Mouse (Mus musculus) neural tube, embryonic 12.5 days (tissue): ENCODE results near the gene Arap1. TPM values are rescaled to one million over a fixed set of nuclear protein-coding genes. Genes with fewer than 3 reads are reported as not detected.
A peak's percentile ranks its signal among the peaks of the same experiment; 100 is the strongest.

ENCODE experiments used
- ATAC-seq: fragments of 200-750 bp; cut with Nextera tagmentation; 2 replicates; pipeline ENCODE4 v1.8.0; 2017; ENCODE audit warnings: low read depth, mild to moderate bottlenecking, moderate TSS enrichment, moderate library complexity; ENCODE audit not compliant: low FRiP score
- H3K27ac ChIP-seq: fragments of 300-500 bp; sonication (generic); 2 replicates; pipeline ENCODE4 v1.5.1; 2016
- H3K27me3 ChIP-seq: fragments of 300-500 bp; sonication (generic); replicated peaks from 2 replicates; pipeline ENCODE4 v1.6.1; 2016; ENCODE audit warnings: mild to moderate bottlenecking
- H3K36me3 ChIP-seq: fragments of 300-500 bp; sonication (generic); 2 replicates; pipeline ENCODE4 v1.6.1; 2016; ENCODE audit warnings: mild to moderate bottlenecking
- H3K4me1 ChIP-seq: fragments of 300-500 bp; sonication (generic); 2 replicates; pipeline ENCODE4 v1.6.1; 2016
- H3K4me2 ChIP-seq: fragments of 300-500 bp; sonication (generic); replicated peaks from 2 replicates; pipeline ENCODE4 v1.6.1; 2016; ENCODE audit warnings: mild to moderate bottlenecking
- H3K4me3 ChIP-seq: fragments of 300-500 bp; sonication (generic); 2 replicates; pipeline ENCODE4 v1.5.1; 2016
- H3K9ac ChIP-seq: fragments of 300-500 bp; sonication (generic); 2 replicates; pipeline ENCODE4 v1.6.1; 2016; ENCODE audit warnings: mild to moderate bottlenecking
- H3K9me3 ChIP-seq: fragments of 300-500 bp; sonication (generic); 2 replicates; pipeline ENCODE4 v1.6.1; 2016; ENCODE audit warnings: mild to moderate bottlenecking
- WGBS: fragments of 180-500 bp; shearing (Covaris S2); methylation state at CpG from one replicate; pipeline ENCODE4 v1.1.7; 2016; 5-methylcytosine and 5-hydroxymethylcytosine counted together
- polyA plus RNA-seq: library from polyadenylated mRNA; unstranded; fragments of >200 nt; fragmentation: Nextera tagmentation; extraction: Ambion mirVana; gene quantifications from 2 replicates; pipeline ENCODE4 v1.2.1, GENCODE M21; 2016

Arap1 gene
- polyA plus RNA-seq, 1 experiment from 2014 or later, result 13.7 TPM

DNA sequence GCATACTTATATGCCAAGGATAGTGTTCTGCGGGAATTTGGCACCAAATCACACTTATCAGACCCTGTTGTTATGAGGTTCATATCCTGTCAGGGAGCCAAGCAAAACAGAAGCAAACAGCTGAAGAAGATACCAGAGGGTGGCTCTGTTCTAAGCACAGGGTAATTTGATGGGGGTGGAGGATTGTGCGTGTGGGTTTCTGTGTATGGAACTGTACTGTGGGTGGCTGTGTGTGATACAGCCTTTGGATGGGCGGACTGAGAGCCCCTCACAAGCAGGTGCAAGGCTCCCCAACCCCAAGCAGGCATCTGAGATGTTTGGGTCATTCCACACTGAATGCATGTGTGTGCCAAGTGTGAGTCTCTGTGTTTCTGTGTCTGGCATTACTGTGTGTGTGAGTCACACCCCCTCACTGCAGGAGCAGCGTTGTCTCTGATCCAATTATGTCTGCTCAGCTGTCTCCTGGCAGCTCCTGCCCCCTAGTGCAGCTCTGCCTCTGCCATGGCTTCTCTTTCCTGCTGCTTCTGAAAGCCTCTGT is 19.2 kb upstream of the Arap1 start:
- WGBS, result 71% methylated on average over 4 of the region's 4 CpGs

DNA sequence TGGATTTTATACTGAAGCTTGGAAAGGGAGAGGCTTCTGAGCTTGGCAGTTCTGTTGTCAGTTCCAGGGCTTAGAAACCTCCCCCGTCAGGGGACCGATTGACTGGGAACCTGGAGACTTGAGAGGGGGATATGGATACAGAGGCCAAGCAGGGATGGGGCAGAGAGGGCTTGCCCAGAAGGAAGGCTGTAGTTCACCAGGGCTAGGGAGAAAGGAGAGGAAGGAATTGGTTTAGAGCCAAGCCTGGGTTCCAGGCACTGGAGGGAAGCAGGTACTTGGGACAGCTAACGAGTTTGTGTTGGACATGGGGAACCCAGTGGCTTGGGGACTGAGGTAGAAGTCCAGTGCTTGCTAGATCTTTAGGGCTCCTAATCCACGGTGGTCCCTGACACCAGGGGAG is 18.3 kb upstream of the Arap1 start:
- WGBS, result 82% methylated on average over 4 of the region's 4 CpGs
- Histone ChIP-seq H3K4me2 (no peak overlapping the region), H3K27ac (no peak overlapping the region), H3K9me3 (no peaks in the 10 kb centered on the region), H3K36me3 (no peaks in the 10 kb centered on the region), H3K27me3 (no peaks in the 10 kb centered on the region), H3K4me3 (no peak overlapping the region), H3K4me1 (peaks cover 5% of the 10 kb centered on the region; the same call in 1 of the 2 replicates), H3K9ac (no peak overlapping the region)
- ATAC-seq, result no peak

More for the DNA sequence above, 19.2 kb upstream of the Arap1 start:
- Histone ChIP-seq H3K9ac (0 out of 2 replicates have a peak overlapping the region, but pooled peaks have one; percentile 3), H3K9me3 (no peaks in the 10 kb centered on the region), H3K4me3 (no peak overlapping the region), H3K4me1 (peaks cover 5% of the 10 kb centered on the region; the same call in 1 of the 2 replicates), H3K27ac (no peak overlapping the region), H3K36me3 (no peaks in the 10 kb centered on the region), H3K27me3 (peaks cover 3% of the 10 kb centered on the region; the same call in 1 of the 2 replicates), H3K4me2 (no peak overlapping the region)
- ATAC-seq, result no peak

DNA sequence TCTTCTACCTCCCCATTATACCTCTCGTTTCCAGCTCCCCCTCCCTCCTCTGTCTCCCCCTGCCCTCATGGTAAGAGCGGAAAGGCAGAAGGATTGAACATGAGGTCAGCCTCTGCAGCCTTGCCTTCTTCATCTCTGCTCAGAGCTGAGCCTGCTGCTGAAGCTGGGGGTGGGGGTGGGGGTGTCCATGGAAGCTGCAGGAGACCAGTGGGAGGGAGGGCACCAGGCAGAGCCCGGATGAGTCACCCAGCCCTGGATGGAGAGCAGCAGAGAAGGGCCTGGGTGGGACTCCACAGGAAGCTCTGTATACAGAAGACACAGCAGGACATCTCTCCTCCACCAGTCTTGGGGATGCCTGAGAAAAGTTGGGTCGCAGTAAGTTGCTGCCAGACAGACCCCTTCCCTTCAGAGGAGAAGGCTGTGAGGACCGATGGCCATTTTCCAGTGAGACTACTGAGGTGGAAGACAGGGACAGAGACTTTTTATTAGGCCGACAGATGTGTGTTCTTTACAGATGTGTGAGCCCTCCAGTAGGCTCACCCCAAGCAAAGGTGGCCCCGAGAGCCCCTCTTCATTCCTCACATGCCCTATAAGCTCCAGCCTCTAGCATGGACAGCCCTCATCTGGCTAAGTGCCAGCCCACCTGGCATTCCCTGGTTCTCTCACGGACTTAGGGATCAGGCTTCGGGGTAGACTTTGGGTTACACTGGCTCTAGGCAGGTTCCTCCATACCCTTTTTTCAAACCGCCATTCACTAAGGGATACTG is 17.6 kb upstream of the Arap1 start:
- Histone ChIP-seq H3K9ac (peak overlapping the region; percentile 22; the same call in 1 of the 2 replicates), H3K9me3 (no peaks in the 10 kb centered on the region), H3K36me3 (no peaks in the 10 kb centered on the region), H3K4me3 (no peak overlapping the region), H3K4me2 (no peak overlapping the region), H3K4me1 (peaks cover 5% of the 10 kb centered on the region; the same call in 1 of the 2 replicates), H3K27me3 (no peaks in the 10 kb centered on the region), H3K27ac (no peak overlapping the region)
- 73% methylated on average over 10 of the region's 10 CpGs for WGBS
- ATAC-seq, result no peak

DNA sequence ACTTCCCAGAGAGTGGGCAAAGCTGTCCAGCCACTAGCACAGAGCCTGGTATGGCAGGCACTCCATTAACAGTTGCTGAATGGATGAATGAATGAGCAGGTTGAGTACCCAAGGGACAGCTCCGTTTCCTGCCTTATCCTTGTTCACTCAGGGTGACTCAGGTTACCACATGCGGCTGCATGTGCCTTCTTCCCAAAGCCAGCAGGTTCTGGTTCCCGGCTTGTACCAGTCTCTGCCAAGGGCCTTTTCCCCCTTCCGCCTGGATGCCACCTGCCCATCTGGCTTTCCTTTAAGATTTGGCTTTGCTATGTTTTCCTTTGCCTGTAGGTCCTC is 17.1 kb upstream of the Arap1 start:
- H3K9me3 ChIP-seq, result no peaks in the 10 kb centered on the region
- no peak for ATAC-seq
- H3K4me1 ChIP-seq, result peaks cover 5% of the 10 kb centered on the region; the same call in 1 of the 2 replicates
- H3K9ac ChIP-seq, result no peak overlapping the region
- no peak overlapping the region for H3K27ac ChIP-seq
- no peaks in the 10 kb centered on the region for H3K27me3 ChIP-seq
- 87% methylated on average over 4 of the region's 4 CpGs for WGBS
- no peak overlapping the region for H3K4me3 ChIP-seq
- H3K4me2 ChIP-seq, result no peak overlapping the region
- no peaks in the 10 kb centered on the region for H3K36me3 ChIP-seq

DNA sequence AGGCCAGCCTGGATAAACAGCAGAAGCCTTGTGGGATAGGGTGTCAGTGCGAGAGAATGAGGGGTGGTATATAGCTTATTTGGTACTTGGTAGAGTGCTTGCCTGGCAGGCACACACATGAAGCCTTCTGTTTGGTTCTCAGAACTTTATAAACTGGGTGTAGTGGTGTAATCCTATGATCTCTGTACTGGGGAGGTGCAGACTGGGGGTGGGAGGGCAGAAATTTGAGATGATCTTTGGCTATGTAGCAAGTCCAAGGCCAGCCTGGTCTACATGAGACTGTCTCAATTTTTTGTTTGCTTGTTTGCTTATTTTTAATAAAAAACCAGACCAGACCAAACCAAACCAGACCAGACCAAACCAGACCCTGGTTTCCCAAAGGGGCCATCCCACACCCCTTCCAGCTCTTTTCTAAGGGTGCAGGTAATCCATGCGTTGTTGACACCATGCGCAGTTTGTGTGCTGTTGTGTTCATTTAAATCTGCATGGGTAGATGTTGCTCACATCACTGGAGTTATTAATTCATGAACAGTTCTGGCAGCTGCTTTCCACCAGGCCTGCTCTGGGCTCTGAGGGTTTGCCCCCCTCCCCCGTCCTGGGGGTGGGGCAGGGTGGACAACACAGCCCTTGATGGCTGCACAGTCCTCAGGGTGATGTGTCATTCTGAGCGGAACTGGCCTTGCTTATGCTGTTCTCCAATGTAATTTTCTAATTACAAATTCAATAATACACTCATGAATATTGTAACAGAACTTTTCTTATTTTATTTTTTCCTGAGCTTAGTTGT is 15.6 kb upstream of the Arap1 start:
- no peak for ATAC-seq

DNA sequence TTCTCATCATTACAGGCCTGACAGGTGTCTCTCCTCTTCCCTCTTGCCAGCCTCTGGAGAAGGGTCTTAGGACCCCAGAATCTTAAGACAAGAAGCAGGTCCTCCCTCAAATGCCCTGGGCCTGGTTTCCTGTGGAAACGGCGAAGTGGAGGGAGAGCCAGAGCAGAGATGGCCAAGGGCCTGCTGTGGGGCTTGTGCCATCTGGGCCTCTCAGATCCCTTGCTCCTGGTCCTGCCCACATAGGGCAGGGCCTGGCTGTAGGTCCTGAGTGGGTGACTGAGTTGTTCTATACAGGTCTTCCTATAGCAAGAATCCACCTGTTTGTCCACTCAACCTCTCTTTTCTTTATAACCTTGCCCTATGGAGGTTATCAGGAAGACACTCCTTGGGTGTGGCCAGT is 12.6 kb upstream of the Arap1 start:
- ATAC-seq, result no peak
- Histone ChIP-seq H3K27me3 (no peaks in the 10 kb centered on the region), H3K27ac (no peak overlapping the region), H3K9me3 (no peaks in the 10 kb centered on the region), H3K4me3 (no peak overlapping the region), H3K4me2 (no peak overlapping the region), H3K36me3 (no peaks in the 10 kb centered on the region), H3K4me1 (no peaks in the 10 kb centered on the region), H3K9ac (no peak overlapping the region)
- WGBS, result 95% methylated on average over 2 of the region's 2 CpGs

More for the DNA sequence above, 15.6 kb upstream of the Arap1 start:
- Histone ChIP-seq H3K4me2 (no peak overlapping the region), H3K9ac (no peak overlapping the region), H3K27ac (no peak overlapping the region), H3K36me3 (no peaks in the 10 kb centered on the region), H3K27me3 (no peaks in the 10 kb centered on the region), H3K4me3 (no peak overlapping the region), H3K9me3 (no peaks in the 10 kb centered on the region), H3K4me1 (peaks cover 5% of the 10 kb centered on the region; the same call in 1 of the 2 replicates)
- 88% methylated on average over 5 of the region's 5 CpGs for WGBS

DNA sequence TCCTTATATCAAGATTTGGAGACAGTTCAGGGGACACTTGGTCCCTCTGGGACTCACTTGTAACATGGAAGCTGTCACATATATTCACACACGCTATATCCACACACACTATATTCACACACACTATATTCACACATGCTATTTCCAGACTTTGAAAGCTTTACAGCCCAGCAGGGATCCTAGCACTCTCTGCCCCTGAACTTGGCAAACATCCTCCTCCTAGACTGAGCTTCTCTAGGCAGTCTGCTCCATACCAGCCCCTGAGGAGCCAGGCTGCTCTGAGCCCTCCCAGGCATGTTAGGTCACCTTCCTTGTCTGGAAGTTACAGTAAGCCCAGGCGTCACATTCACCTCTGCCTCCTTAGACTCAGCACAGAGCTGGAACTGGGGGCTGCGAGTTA is 11.2 kb upstream of the Arap1 start:
- H3K4me2 ChIP-seq, result no peak overlapping the region
- WGBS, result 85% methylated on average over 3 of the region's 3 CpGs
- H3K27me3 ChIP-seq, result no peaks in the 10 kb centered on the region
- H3K4me3 ChIP-seq, result no peak overlapping the region
- H3K9me3 ChIP-seq, result no peaks in the 10 kb centered on the region
- no peaks in the 10 kb centered on the region for H3K36me3 ChIP-seq
- no peaks in the 10 kb centered on the region for H3K4me1 ChIP-seq
- ATAC-seq, result no peak
- no peak overlapping the region for H3K9ac ChIP-seq
- no peak overlapping the region for H3K27ac ChIP-seq

DNA sequence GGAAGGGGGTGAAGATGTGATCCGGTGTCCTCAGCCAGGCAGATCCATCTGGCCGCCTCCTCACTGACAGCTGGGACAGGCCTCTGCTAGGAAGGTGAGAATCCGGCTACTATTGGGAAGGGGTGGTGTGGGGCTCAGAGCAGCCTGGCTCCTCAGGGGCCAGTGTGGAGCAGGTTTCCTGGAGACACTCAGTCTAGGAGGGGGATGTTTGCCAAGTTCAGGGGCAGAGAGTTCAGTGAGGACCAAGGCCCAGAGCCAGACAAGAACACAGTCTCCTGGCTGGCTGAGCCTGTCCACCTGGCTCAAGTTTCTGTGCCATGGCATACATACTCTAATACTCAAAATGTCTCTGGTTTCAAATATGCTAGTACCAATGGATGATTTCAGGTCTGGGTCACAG is 10.5 kb upstream of the Arap1 start:
- no peak overlapping the region for H3K4me2 ChIP-seq
- no peak for ATAC-seq
- no peak overlapping the region for H3K27ac ChIP-seq
- H3K4me1 ChIP-seq, result no peaks in the 10 kb centered on the region
- WGBS, result 91% methylated on average over 3 of the region's 3 CpGs
- no peaks in the 10 kb centered on the region for H3K9me3 ChIP-seq
- H3K36me3 ChIP-seq, result no peaks in the 10 kb centered on the region
- H3K27me3 ChIP-seq, result no peaks in the 10 kb centered on the region
- no peak overlapping the region for H3K9ac ChIP-seq
- no peak overlapping the region for H3K4me3 ChIP-seq

DNA sequence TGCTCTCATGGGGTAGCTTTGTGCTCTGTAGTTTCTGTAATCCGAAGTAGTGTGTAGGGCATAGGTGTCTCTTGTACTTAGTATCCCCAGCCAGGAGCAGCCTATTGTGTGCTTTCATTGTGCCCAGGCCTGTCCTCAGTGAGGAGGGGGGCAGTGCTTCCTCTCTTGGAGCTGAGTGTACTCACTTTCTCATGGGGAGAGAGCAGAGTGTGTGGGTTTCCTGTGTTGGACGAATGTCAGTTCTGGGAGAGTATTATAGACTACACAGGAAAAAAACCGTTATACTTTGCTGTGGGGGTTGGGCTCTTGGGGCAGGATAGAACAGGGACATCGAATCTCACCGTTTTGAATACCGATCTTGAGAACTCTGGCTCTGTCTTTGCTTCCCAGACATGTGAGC is 6.5 kb upstream of the Arap1 start:
- H3K9me3 ChIP-seq, result no peaks in the 10 kb centered on the region
- H3K4me3 ChIP-seq, result no peak overlapping the region

DNA sequence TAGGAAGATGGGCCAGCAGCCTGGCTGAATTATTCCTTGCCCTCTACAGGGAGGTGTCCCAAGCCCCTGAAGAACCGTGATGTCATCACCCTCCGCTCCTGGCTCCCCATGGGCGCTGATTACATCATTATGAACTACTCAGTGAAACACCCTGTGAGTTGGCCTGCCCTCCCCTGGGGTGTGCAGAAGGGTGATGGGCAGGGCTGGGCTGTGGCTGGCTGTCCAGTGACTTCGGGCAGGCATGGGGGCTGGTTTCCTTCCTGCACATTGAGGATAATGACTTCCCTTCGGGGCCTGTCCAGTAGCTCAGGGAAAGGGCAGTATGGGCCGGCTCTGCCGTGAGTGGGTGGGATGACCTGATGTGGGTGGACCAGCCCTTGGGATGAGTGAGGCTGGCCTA is 4.7 kb upstream of the Arap1 start:
- 84% methylated on average over 7 of the region's 7 CpGs for WGBS
- H3K9me3 ChIP-seq, result no peaks in the 10 kb centered on the region
- ATAC-seq, result peak; percentile 43; the same call in 1 of the 2 replicates
- H3K27ac ChIP-seq, result no peak overlapping the region
- no peaks in the 10 kb centered on the region for H3K36me3 ChIP-seq
- H3K4me3 ChIP-seq, result no peak overlapping the region
- H3K4me2 ChIP-seq, result no peak overlapping the region
- peaks cover 7% of the 10 kb centered on the region; the same call in 1 of the 2 replicates for H3K4me1 ChIP-seq
- 0 out of 2 replicates have a peak, but pooled peaks cover 5% of the 10 kb centered on the region for H3K27me3 ChIP-seq
- H3K9ac ChIP-seq, result no peak overlapping the region

More for the DNA sequence above, 6.5 kb upstream of the Arap1 start:
- 74% methylated on average over 6 of the region's 6 CpGs for WGBS
- no peak overlapping the region for H3K4me2 ChIP-seq
- no peak for ATAC-seq
- H3K36me3 ChIP-seq, result no peaks in the 10 kb centered on the region
- H3K9ac ChIP-seq, result no peak overlapping the region
- H3K4me1 ChIP-seq, result no peaks in the 10 kb centered on the region; the same call in 1 of the 2 replicates
- no peak overlapping the region for H3K27ac ChIP-seq
- H3K27me3 ChIP-seq, result no peaks in the 10 kb centered on the region

DNA sequence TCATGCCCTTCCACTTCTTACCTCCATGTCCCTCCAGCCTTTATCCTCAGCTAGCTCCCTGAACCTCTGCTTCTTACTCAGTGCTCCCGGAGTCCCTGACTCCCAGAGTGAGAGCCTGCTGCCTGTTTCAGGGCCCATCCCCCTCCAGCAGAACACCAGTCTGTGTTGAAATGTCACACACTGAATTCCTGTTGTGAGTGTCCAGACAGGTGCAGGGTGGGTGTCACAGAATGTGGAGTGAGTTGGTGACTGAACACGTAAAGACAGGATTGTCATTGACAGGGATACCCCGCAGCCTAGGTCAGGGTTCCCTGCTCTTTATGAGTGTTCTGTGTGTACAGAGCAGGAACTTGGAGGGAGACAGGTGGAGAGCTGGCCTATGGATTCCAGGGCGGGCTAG is 3.0 kb upstream of the Arap1 start:
- H3K27me3 ChIP-seq, result peaks cover 14% of the 10 kb centered on the region
- no peak overlapping the region for H3K27ac ChIP-seq
- H3K36me3 ChIP-seq, result no peaks in the 10 kb centered on the region
- no peak overlapping the region for H3K9ac ChIP-seq
- H3K4me1 ChIP-seq, result peaks cover 12% of the 10 kb centered on the region
- WGBS, result 73% methylated on average over 4 of the region's 4 CpGs
- no peak overlapping the region for H3K4me2 ChIP-seq
- no peak overlapping the region for H3K4me3 ChIP-seq
- no peak for ATAC-seq
- no peaks in the 10 kb centered on the region for H3K9me3 ChIP-seq

DNA sequence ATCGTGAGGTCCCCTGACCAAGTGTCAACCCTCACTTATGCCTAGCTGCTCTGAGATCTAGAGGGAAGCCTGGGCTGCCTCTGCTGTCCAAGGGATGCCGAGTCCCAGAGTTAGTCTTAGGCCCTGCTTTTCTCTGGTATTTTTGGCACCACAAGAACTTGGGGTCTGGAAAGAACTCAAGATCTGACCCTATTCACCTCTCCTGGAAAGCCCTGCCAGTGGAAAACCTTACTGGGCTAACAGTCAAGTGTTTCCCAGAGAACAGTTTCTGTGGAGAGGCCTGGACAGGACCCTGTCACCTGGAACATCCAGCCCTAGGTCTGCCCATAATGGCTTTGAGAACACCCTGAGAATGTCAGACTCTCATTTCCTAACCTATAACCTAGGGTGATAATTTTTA is 876 bp upstream of the Arap1 start:
- WGBS, result 77% methylated on average over 2 of the region's 2 CpGs
- H3K4me1 ChIP-seq, result peaks cover 12% of the 10 kb centered on the region
- no peak for ATAC-seq

More for the DNA sequence above, 876 bp upstream of the Arap1 start:
- H3K27ac ChIP-seq, result no peak overlapping the region
- no peaks in the 10 kb centered on the region for H3K36me3 ChIP-seq
- H3K4me2 ChIP-seq, result no peak overlapping the region
- peaks cover 14% of the 10 kb centered on the region for H3K27me3 ChIP-seq
- H3K9me3 ChIP-seq, result no peaks in the 10 kb centered on the region
- H3K9ac ChIP-seq, result no peak overlapping the region
- H3K4me3 ChIP-seq, result no peak overlapping the region
